Mouse (Mus musculus) thymus, adult 2 months (tissue): ENCODE data around the gene Adprhl1.

ENCODE experiments used
- CTCF ChIP-seq: fragments of 200-500 bp; IDR thresholded peaks from 2 replicates; pipeline ENCODE4 v1.5.1; 2012; ENCODE audit warnings: mild to moderate bottlenecking, control low read depth, low read length, moderate library complexity, borderline replicate concordance; ENCODE audit not compliant: control insufficient read depth, poor library complexity, insufficient read depth; ENCODE audit errors: extremely low read depth
- POLR2A ChIP-seq: fragments of 200-500 bp; IDR thresholded peaks from 2 replicates; pipeline ENCODE4 v1.6.1; 2012; ENCODE audit warnings: mild to moderate bottlenecking, low read length, control low read depth, moderate library complexity; ENCODE audit not compliant: control insufficient read depth, poor library complexity, insufficient read depth; ENCODE audit errors: extremely low read depth

DNA sequence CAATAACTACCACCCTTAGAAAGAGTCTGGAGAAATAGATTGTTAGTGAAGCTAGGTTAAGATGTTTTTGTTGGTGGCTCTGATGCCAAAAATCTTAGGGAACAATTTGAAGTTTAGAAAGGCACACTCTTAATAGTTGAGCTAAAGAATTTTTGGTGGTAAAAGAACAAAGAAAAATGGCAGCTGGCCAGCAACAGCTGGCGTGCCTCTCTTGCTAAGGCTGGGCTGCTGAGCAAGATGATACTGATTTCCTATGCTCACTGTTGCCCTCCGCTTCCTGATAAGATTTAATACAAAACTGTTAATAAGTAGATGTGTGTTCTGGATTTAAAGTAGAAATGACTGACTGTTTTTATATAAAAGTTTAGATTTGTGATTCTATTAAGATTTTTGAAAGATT is 13.6 kb upstream of the Adprhl1 start:
- no peak for TF ChIP-seq POLR2A
- TF ChIP-seq CTCF: no peak
